Mouse (Mus musculus): ENCODE results near the gene Gm44511.
A peak's percentile ranks its signal among the peaks of the same experiment; 100 is the strongest.
"Not testable (repeated sequence)": the region's sequence is repeated elsewhere in the genome, so short reads cannot be mapped to it uniquely, and the experiment has no call there.

Gene Gm44511

DNA sequence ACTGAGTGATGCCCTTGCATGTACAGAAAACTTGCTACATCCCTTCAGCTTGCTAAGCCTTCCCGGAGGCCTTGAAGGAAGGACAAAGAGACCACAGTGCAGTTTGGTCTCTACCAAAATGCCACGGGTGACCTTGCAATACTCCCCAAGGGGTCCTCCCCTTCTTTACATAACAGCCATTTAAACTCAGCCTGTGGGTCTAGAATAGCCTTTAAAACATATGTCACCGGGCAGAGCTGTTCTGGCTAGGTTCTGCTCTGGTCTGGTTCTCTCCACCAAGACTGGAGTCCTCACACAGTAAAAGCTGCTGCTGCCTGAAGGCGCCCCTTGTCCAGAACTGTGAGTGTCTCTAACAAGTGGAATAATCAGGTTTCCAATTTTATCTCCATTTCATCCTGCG lies 25.4 kb downstream of the Gm44511 start:
- not testable (repeated sequence) for DNase-seq (ENCODE audit: low spot score in 2 of 2)

DNA sequence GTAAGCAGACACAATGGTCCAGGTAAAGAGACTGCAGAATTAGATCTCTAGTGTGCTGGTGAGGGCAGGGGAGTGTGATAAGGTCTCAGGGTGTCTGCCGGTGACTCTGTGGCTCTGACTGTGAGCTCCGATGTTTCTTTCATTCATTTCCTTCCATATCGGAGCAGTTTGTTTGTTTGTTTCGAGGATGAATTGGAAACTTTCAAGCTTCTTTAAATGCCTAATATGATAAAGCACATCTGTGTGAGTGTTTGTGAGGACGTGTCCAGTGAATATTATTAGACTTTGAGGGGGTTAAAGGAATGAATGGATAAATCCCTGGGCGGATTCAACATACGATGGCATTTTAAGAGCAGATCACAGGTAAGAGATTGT lies 26.2 kb downstream of the Gm44511 start:
- no peak for DNase-seq (ENCODE audit: low spot score in 2 of 2)

DNA sequence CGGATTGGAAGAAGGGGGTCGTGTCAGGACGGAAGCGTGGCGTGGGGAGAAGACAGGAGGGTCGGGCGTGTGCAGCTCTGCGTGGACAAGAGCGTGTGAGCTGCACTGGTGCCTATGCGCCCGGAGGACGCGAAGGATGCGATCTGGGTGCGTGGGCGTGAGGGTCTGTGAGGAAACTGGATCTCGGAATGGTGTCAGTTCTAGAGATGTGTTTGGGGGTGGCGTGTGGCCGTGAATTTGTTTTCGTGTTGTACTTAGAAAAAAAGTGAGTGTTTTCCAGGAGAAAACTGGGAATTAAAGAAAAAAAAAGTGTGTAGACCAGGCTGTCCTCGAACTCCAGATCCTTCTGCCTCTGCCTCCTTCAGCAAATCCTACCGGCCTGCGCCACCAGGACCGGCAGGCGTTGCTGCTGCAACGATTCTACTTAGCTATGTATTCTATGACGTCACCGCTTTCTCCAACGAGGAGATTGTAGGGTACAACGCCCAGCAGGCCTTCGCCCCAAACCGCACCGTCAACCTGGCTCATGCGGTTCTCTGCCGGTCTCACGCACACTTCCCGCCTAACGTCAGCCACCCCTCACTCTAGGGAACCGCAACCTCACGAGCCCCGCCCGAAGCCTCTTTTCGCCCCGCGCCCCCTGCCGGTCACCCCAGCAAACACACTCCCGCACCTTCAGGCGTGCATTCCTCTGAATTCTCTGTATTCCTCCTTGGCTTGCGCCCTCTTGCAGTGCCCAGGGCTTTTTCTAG lies 26.8 kb downstream of the Gm44511 start:
- DNase-seq (ENCODE audit: low spot score in 2 of 2) = peak; percentile 90 to 94

DNA sequence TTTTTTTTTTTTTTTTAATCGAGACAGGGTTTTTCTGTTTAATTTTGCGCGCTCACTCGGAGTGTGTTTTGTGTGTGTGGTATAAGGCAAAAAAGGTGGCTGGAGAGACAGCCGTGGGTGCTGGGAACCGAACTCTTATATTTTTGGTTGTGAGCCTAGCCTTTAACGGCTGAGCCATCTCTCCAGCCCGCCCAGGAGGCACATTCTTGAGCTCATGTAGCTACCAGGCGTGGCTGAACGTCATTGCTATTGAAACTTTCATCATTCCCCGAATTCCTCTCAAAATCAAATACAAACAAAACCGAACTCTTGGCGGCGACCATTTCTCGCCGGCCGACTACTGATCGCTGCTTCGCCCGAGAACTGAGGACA lies 27.4 kb downstream of the Gm44511 start:
- DNase-seq (ENCODE audit: low spot score in 2 of 2) = peak; percentile 83 to 89

DNA sequence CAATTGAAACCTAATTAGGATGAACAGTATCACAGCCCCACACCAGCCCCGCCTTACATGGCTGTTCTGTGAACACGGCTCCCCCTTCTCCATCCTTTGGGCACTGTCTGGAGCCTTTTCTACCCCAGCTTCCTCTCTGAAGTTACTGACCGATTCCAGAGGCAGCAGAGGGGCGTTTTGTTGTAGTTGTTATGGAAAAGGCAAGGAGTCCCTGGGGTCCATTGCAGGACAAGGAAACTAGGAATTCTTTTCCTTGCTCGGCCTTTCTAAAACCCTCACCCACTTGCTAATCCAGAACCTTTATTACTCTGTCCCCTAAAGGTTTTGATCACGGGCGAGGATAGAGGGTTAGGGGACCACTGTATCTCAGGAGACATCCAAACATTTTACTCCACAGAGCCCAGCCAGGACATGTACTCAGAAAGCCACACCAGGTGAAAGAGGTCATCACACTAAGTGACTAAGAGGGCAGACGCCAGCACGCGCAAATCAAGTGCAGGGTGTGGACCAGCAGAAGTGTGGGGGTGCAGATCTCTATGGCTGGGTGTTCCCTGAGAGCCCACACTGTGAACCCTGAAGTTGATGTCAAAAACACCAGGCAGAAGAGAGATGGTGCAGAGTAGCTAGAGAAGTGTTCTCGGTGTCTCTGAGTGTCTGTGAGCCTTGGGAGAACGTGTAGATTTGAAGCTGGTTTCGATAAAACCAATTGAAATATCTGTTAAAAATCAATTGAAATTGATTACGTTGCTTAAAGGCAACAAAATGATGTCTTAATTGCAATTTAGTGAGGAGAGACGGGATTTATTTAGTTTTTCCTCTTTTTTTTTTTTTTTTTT lies 28.0 kb downstream of the Gm44511 start:
- peak; percentile 3 to 18 for DNase-seq (ENCODE audit: low spot score in 2 of 2)

DNA sequence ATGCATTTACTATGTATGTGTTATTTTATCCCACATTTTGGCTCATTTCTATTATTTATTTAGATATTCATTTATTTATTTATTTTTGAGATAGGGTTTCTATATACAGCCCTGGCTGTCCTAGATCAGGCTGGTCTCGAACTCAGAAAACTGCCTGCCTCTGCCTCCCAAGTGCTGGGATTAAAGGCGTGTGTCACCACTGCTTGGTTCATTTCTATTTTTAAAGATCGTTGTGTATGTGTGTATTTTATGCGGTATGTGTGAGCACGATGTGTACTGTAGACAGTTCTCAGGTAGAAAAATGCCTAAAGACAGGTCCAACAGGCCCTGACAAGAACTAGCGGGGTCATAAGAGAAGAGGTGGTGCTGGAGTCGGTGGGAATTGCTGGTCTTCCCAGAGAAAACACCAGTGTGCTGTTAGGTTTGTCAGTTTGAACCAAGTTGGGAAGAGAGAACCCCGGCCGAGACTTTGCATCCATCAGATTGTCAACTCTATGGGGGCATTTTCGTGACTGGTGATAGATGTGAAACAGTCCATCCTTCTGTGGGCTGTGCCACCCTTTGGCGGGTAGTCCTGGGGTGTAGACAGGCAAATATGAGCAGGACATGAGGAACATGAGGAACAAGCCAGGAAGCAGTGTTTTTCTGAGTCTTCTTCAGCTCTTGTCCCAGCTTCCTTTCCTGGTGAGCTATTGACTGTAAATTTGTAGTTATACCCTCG lies 28.8 kb downstream of the Gm44511 start:
- no peak for DNase-seq (ENCODE audit: low spot score in 2 of 2)

DNA sequence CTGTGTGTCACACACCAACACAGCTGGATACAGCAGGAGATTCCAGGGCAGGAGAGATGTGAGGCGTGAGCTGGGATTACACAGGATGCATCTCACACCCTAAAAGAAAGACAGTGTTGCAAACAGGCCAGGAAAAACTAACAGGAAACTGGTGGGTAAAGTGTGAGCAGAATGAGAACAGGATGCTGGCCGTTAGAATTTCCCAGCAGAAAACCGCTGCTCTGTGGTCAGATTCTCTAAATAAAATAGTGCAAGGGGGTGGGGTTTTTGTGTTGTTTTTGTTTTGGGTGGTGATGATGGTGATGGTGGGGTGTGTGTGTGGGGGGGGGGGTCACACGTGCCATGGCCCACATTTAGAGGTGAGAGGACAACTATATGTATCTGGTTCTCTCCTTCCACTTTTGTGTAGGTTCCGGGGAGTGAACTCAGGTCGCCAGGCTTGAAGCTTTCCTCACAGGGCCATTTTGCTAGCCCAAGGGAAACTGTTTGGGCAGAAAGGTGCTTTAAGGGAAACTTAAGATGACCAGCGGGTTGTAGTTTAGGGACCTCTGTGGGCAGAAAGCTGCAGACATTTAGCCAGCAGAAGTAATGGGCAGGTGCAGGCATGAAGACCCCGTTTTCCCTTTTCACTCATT lies 29.7 kb downstream of the Gm44511 start:
- DNase-seq (ENCODE audit: low spot score in 2 of 2) = no peak

DNA sequence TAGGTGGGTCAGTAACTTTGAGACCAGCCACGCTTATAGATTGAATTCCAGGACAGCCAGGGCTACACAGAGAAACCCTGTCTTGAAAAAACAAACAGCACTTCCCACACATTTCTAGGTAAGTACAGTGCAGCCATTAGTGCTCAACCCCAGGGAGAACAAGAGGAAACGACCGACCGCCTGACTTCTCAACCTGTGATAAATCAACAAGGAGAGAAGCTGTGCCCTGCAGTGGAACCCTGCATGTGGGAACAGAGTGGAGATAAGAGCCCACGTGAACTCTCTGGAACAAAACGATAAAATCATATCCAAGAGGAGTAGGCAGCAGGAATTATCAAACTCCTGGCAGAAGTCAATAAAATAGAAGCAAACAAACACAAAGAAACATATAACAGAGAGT lies 32.4 kb downstream of the Gm44511 start:
- DNase-seq (ENCODE audit: low spot score in 2 of 2) = no peak

DNA sequence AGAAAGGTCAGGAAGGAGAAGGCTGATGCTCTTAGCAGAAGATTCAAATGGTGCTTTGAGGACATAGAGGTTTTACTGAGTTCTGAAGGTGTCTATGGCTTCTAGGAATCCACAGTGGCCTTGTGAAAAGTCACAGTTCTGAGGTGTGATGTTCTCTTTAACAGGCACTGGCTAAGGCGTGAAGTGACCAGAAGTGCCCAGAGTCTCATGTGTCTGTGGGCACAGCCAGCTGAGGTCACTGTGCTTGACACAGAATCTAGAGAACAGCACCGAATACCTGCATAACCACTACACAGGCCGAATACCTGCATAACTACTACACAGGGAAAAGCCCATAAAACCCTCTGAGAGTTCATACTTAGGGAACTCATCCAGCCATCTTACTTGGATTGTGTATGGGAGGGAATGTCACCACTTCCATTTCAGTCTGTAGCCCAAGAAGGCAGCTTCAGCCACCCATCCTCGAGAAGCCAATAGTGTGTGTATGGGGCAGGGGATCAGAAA lies 35.6 kb downstream of the Gm44511 start:
- DNase-seq (ENCODE audit: low spot score in 2 of 2) = not testable (repeated sequence)

DNA sequence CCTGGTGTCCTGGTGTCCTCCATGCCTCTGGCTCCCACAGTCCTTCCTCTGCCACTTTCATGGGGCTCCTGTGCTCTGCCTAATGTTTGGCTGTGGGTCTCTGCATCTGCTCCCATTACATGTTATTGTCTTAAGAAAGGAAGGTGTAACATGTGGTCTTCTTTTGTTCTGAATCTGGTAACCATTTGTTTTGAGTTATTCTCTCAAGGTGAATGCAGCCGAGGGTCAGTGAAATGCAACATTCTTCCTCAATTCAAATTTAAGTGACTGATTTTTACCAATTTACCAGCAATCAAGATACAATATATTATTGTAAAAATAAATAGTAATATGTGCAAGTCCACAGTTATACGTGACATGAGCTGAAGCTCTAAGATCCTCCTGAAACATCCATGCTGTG lies 37.0 kb downstream of the Gm44511 start, which contains the start of gene Klrb1c:
Gene Klrb1c, minus strand, starts transcription at position 101 of the 400 bp plus-strand sequence.
- no peak for DNase-seq (ENCODE audit: low spot score in 2 of 2)

DNA sequence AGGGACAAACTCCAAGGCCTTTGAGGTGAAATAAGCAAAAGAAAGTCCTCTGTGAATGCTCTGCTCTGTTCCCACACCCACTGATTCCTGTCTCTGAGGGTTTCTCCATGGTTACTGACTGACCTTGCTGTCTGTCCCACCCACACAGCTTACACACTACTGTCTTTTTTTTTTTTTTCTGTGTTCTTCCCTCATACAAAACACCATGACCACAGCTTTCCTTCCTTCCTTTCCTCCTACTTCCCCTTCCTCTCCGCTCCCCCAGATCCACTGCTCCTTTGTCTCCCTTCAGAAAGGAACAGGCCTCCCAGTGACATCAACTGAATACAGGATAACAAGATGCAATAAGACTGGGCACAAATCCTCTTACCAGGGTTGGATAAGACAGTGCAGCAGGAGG lies 37.6 kb downstream of the Gm44511 start:
- no peak for DNase-seq (ENCODE audit: low spot score in 2 of 2)

DNA sequence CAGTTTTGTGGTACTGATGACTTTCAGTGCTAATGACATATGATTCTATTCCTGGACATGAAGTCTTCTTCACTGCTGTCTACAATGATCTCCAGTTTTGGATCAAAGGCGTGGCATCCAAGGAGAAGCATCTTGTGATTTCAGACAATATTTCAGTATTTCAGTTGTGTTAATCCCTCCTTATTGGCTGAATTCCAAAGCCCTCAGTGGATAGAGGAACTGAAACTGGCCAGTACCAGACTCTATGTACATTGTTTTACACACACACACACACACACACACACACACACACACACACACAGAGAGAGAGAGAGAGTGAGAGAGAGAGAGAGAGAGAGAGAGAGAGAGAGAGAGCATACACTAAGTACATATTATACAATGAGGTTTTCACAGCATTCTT lies 39.7 kb downstream of the Gm44511 start:
- not testable (repeated sequence) for DNase-seq (ENCODE audit: low spot score in 2 of 2)

DNA sequence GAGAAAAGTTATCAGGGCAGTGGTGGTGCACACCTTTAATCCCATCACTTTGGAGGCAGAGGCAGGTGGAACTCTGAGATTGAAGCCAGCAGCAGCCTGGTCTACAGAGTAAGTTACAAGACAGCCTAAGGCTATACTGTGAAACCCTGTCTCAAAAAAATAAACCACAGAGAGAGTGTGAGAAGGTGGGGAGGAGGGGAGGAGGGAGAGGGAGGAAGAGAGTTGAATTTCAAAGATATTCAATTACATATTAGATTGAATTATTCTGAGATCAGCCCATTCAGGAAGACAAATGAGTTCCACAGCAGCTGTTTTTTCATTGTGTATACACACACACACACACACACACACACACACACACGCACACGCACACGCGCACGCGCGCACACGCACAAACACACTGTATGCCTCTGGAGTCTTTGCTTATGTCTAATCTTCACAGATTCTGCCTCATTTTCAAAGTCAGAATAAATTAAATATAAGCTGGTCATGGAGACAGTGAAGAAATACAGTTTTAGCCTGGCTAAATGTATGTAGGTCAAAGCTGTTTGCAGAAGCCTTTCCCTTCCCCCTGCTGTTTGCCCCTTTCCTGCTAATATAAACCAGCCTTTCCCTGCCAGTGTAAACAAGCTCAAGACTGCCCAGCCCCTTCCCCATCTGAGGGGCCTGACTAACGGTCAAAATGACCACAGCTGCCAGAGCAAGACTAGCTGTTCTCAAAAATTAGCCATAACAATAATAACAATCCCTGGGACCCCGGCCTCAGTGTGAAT lies 56.4 kb downstream of the Gm44511 start:
- DNase-seq (ENCODE audit: low spot score in 2 of 2) = no peak

DNA sequence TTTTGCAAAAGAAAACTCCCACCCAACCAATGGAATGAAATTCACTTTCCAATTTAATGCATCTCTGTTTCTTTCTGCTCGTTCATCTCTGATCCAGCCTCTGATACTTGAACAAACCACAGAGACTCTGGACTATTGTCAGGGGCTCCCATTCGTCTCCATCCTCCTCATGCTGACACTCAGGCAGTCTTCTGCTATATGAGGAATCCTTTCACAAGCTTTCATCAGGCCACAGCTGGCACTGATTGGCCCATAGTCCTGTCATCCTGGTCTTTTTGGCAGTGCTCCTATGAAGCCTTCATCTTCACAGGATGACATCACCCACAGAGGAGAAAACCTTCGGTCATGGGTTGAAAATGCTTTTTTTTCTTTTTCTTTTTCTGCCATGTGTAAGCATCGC lies 58.1 kb downstream of the Gm44511 start:
- no peak for DNase-seq (ENCODE audit: low spot score in 2 of 2)

DNA sequence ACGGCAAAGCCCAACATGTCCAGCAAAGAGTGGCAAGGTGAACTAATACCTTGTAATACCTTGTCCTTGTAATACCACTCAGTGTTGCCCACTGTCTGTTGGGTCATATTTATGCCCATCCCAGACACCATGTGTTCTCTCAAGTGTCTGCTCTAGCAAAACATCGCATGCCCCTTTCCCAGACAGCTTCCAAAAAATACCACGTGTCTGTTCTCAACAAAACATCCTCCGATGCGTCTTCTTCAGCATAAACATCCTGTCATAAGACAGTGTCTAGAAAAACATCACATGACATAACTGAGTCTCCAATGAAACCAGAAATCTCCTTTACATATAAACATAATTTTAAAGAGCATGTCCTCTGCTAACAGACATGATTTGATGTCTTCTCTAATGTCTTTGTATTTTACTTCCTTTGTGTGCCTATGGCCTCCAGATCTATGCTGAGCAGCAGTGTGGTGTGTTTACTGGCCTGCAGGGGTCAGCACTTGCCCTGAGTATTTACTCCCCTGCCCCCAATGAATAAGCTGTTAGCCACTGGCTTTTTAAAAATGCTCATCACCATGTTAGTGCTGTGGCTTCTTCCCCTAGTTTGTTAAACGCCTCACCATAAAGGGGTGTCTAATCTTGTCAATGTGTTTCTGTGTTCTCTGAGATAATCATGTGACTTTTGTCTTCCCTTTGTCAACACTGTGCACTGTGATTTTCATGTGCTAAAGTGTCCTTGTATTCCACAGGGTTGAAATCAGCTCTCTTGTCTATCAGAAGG lies 59.4 kb downstream of the Gm44511 start:
- DNase-seq (ENCODE audit: low spot score in 2 of 2) = not testable (repeated sequence)

DNA sequence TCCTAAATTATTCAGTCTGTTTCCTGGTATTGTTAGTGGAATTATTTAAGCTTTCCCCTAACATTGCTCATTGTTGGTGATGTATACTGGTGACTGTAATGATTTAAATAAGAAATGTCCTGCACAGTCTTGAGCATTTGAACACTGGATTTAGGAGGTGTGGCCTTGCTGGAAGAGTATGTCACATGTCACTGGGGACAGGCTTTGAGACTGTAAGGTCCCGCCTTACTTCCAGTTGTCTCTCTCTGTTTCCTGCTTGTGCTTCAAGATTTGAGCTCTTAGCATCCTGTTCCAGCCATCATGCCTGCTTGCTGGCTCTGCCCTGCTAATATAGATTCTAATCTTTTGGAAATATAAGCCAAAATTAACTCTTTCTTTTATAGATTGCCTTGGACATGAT lies 60.9 kb downstream of the Gm44511 start:
- no peak for DNase-seq (ENCODE audit: low spot score in 2 of 2)

DNA sequence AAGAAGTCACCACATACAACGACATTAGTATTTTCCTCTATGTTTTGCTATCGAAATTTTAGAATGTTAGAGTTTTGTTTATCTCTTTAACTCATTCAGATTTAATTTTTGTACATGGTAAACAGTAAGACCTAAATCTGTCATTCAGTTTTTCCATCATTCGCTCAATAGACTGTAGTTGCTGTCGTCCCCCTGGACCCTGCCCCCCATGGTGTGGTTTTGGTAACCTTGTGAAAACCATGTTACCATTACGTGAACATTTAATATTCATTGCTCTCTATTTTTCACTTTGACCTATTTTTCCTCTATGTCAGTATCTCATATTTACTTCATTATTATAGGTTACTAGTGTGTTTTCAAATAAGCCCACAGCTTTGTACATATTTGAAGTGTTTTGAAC lies 61.5 kb downstream of the Gm44511 start:
- no peak for DNase-seq (ENCODE audit: low spot score in 2 of 2)

DNA sequence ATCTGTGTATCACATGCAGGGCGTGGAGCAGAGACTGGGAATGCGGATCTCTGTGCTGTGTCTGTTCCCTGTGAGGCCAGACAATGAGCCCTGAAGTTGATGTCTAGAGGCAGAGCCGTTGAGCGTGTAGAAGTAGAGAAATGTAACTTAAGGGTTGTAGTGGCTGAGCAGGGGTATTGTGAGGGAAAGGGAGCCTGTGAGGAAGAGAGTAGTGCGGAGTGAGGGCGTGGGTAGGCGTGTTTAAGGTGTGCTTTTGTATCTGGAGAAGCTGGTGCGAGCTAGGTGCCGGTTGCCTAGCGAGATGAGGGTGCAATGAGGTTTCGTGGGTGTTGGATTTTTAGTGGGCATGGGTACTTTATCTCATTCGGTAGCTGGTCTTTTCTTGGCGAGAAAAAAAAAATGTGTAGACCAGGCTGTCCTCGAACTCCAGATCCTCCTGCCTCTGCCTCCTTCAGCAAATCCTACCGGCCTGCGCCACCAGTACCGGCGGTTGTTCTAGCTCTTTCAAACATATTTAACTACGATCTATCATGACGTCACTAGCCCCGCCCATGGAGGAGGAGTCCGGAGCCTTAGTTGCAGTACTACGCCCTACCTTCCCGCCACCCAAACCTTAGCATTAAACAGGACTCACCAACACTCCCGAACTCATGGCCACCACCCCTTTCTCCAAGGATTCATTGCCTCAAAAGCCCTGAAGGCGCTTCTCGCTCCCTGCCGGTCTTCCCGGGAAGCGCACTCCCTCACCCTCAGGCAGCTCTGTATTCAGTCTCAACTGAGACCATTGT lies 62.2 kb downstream of the Gm44511 start:
- DNase-seq (ENCODE audit: low spot score in 2 of 2) = peak; percentile 97 to 99

DNA sequence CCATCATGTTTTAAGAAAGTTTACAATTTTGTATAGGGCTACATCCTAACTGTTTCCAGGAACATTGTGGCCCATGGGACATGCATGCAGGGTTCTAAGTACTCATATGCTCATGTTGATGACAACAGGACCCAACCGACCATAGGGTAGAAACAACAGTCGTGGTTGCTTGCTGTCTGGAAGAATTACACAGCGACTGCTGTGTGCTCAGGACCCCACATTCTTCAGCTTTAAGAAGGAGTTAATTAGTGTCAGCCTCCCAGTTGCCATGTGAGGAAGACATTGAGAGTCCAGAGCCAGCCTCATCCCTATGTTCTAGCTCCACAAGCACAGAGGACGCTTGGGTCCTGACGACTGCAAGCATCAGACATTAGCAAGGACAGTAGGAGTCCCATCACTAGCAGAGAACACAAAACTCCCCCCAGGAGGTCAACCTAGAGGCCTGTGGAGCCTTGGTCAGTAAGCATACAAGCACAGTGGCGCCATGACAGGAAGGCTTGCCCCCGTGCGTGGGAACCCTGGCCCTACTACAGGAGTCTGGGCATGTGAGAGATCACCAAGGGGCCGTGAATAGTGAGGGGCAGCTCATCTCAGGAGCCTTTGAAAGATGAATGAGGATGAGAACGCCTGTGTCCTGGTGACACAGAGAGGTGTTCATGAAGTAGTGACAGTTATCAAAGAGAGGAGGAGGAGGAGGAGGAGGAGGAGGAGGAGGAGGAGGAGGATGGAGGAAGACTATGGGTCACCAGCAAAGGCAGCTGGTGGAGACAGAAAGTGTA lies 63.0 kb downstream of the Gm44511 start:
- DNase-seq (ENCODE audit: low spot score in 2 of 2) = not testable (repeated sequence)

All from frontal cortex, postnatal 36 days (tissue).